Mouse (Mus musculus) midbrain, embryonic 12.5 days (tissue): Measurements from ENCODE around the gene Cwc25. TPM values are rescaled to one million over a fixed set of nuclear protein-coding genes. Genes with fewer than 3 reads are reported as not detected.

Source experiments
- ATAC-seq: fragments of 200-750 bp; cut with Nextera tagmentation; 2 replicates; pipeline ENCODE4 v1.8.0; 2017; ENCODE audit warnings: low read depth, moderate TSS enrichment, moderate library complexity; ENCODE audit not compliant: low FRiP score
- H3K27ac ChIP-seq: fragments of 300-500 bp; sonication (generic); replicated peaks from 2 replicates; pipeline ENCODE4 v1.5.1; 2016; ENCODE audit warnings: mild to moderate bottlenecking
- H3K27me3 ChIP-seq: fragments of 300-500 bp; sonication (generic); 2 replicates; pipeline ENCODE4 v1.6.1; 2016; ENCODE audit warnings: mild to moderate bottlenecking
- H3K36me3 ChIP-seq: fragments of 300-500 bp; sonication (generic); 2 replicates; pipeline ENCODE4 v1.6.1; 2016
- H3K4me1 ChIP-seq: fragments of 300-500 bp; sonication (generic); 2 replicates; pipeline ENCODE4 v1.6.1; 2016
- H3K4me2 ChIP-seq: fragments of 300-500 bp; sonication (generic); replicated peaks from 2 replicates; pipeline ENCODE4 v1.6.1; 2016; ENCODE audit warnings: mild to moderate bottlenecking, moderate library complexity
- H3K4me3 ChIP-seq: fragments of 300-500 bp; sonication (generic); 2 replicates; pipeline ENCODE4 v1.5.1; 2016; ENCODE audit warnings: mild to moderate bottlenecking
- H3K9ac ChIP-seq: fragments of 300-500 bp; sonication (generic); replicated peaks from 2 replicates; pipeline ENCODE4 v1.6.1; 2016; ENCODE audit warnings: mild to moderate bottlenecking, moderate library complexity
- H3K9me3 ChIP-seq: fragments of 300-500 bp; sonication (generic); 2 replicates; pipeline ENCODE4 v1.6.1; 2016; ENCODE audit warnings: mild to moderate bottlenecking
- WGBS: fragments of 180-500 bp; shearing (Covaris S2); methylation state at CpG from one replicate; pipeline ENCODE4 v1.1.7; 2016; 5-methylcytosine and 5-hydroxymethylcytosine counted together
- polyA plus RNA-seq: library from polyadenylated mRNA; unstranded; fragments of >200 nt; fragmentation: Nextera tagmentation; extraction: Ambion mirVana; gene quantifications from 2 replicates; pipeline ENCODE4 v1.2.1, GENCODE M21; 2016

The Cwc25 gene
- polyA plus RNA-seq, 1 experiment from 2014 or later, result 22.3 TPM

GRCm38 (mm10) chr11:97701581-97702392 lies 64.6 kb downstream of the Cwc25 start:
- peaks cover 40% of the 10 kb centered on the region for H3K4me1 ChIP-seq

GRCm38 (mm10) chr11:97700746-97701580 lies 65.4 kb downstream of the Cwc25 start:
- no peak for ATAC-seq
- H3K9ac ChIP-seq, result peak overlapping the region; percentile 90
- peaks cover 3% of the 10 kb centered on the region for H3K36me3 ChIP-seq
- 19% methylated on average over 30 of the region's 30 CpGs for WGBS
- H3K4me3 ChIP-seq, result peak overlapping the region; percentile 88
- H3K4me1 ChIP-seq, result peaks cover 49% of the 10 kb centered on the region
- H3K27me3 ChIP-seq, result peaks cover 9% of the 10 kb centered on the region; the same call in 1 of the 2 replicates
- H3K9me3 ChIP-seq, result no peaks in the 10 kb centered on the region
- peak overlapping the region; percentile 99 for H3K27ac ChIP-seq
- H3K4me2 ChIP-seq, result peak overlapping the region; percentile 86

More at GRCm38 (mm10) chr11:97701581-97702392, 64.6 kb downstream of the Cwc25 start:
- Histone ChIP-seq H3K27me3 (peaks cover 9% of the 10 kb centered on the region; the same call in 1 of the 2 replicates), H3K36me3 (peaks cover 11% of the 10 kb centered on the region), H3K4me3 (peak overlapping the region; percentile 88), H3K27ac (peak overlapping the region; percentile 99; the same call in 1 of the 2 replicates), H3K9ac (no peak overlapping the region), H3K4me2 (peak overlapping the region; percentile 86), H3K9me3 (no peaks in the 10 kb centered on the region)
- ATAC-seq, result no peak
- WGBS, result 47% methylated on average over 15 of the region's 15 CpGs

DNA sequence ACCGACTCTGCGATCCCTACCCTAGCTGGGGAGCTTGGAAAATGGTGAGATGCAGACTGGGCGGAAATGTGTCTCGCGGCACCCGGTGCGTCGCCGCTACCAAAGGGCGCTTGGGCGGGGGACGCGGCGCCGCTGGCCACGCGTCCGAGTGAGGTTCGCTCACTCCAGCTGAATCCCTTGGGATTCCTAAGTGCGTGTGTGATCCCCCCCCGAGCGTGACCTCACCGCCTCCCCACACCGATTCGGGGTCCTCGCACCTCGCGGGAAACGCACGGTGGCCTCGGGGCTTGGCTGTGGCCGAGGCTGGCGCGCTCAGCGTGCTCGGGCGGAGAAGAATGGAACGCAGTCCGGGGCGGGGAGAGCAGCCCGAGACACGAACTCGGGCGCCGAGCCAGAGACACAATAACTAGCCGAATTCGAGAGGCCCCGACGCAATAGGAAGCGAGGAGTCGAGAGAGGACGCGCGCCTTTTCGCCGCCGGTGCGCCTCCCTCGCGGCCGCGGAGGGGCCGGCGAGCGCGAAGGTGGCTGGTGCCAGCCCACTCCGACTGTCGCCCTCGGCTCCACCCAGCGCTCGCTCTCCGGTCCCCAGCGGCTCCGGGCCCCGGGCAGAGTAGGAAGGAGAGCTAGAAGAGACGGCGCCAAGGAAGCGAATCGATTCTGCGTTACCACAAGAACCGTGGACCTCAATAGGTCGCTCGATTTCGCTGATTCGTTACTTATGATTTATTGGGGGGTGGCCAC lies 66.2 kb downstream of the Cwc25 start, which contains the start of gene Pcgf2:
Gene Pcgf2 (minus strand): TSS at position 495 of the 743 bp plus-strand sequence.
- Histone ChIP-seq H3K36me3 (no peaks in the 10 kb centered on the region), H3K27me3 (peaks cover 9% of the 10 kb centered on the region; the same call in 1 of the 2 replicates), H3K4me3 (peak within 1 kb of the TSS; percentile 88), H3K4me1 (peaks cover 57% of the 10 kb centered on the region), H3K9me3 (no peaks in the 10 kb centered on the region), H3K4me2 (peak within 1 kb of the TSS; percentile 86), H3K27ac (peak within 1 kb of the TSS; percentile 99), H3K9ac (peak within 1 kb of the TSS; percentile 90)
- ATAC-seq, result peak; percentile 16
- under 1% methylated on average over 81 of the region's 85 CpGs for WGBS

GRCm38 (mm10) chr11:97699626-97700002 lies 66.7 kb downstream of the Cwc25 start:
- H3K9ac ChIP-seq, result peak overlapping the region; percentile 90
- H3K9me3 ChIP-seq, result no peaks in the 10 kb centered on the region
- peaks cover 60% of the 10 kb centered on the region for H3K4me1 ChIP-seq
- peaks cover 9% of the 10 kb centered on the region; the same call in 1 of the 2 replicates for H3K27me3 ChIP-seq
- WGBS, result 0% methylated on average over 5 of the region's 9 CpGs
- H3K4me2 ChIP-seq, result peak overlapping the region; percentile 86
- peak overlapping the region; percentile 88 for H3K4me3 ChIP-seq
- H3K36me3 ChIP-seq, result no peaks in the 10 kb centered on the region
- peak overlapping the region; percentile 99 for H3K27ac ChIP-seq
- ATAC-seq, result peak; percentile 55

- peak overlapping the region; percentile 99 for H3K27ac ChIP-seq
- peaks cover 60% of the 10 kb centered on the region for H3K4me1 ChIP-seq
- no peaks in the 10 kb centered on the region for H3K36me3 ChIP-seq
- under 1% methylated on average over 54 of the region's 63 CpGs for WGBS
- peak overlapping the region; percentile 86 for H3K4me2 ChIP-seq
- H3K9me3 ChIP-seq, result no peaks in the 10 kb centered on the region
- ATAC-seq, result peak; percentile 7
- peaks cover 9% of the 10 kb centered on the region; the same call in 1 of the 2 replicates for H3K27me3 ChIP-seq
- H3K4me3 ChIP-seq, result peak overlapping the region; percentile 88
- peak overlapping the region; percentile 90 for H3K9ac ChIP-seq
Measured at GRCm38 (mm10) chr11:97698741-97699611, 67.4 kb downstream of the Cwc25 start.

GRCm38 (mm10) chr11:97697891-97698529 lies 68.3 kb downstream of the Cwc25 start:
- peak overlapping the region; percentile 86 for H3K4me2 ChIP-seq
- H3K4me3 ChIP-seq, result peak overlapping the region; percentile 88
- H3K27me3 ChIP-seq, result peaks cover 9% of the 10 kb centered on the region; the same call in 1 of the 2 replicates
- WGBS, result under 1% methylated on average over 14 of the region's 14 CpGs
- H3K9ac ChIP-seq, result peak overlapping the region; percentile 90
- peak overlapping the region; percentile 99 for H3K27ac ChIP-seq
- ATAC-seq, result no peak
- H3K36me3 ChIP-seq, result peaks cover 4% of the 10 kb centered on the region
- H3K9me3 ChIP-seq, result no peaks in the 10 kb centered on the region
- peaks cover 62% of the 10 kb centered on the region for H3K4me1 ChIP-seq

DNA sequence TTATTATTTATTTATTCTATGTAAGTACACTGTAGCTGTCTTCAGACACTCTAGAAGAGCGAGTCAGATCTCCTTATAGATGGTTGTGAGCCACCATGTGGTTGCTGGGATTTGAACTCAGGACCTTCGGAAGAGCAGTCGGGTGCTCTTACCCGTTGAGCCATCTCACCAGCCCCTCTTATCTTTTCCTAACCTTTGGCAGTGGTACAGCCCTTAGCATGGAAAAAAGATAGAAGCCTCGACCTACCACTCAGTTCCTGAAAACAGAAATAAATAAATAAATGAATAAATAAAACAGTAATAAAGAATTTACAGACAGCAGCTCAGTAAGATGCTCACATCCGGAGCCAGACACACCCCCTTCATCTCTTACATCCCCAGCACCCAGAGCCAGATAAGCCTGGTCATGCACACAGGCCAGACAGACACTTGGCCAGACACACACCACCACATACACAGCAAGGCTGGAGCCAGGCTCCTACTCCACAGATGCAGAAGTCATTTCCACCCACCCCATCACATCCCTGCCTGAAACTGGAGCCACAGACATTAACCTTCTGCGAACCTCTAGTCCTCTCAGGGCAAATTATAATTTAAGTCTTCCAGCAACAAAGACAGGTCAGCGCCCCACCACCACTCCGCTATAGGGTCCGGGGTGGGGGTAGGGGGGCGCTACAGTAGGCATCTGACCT lies 69.0 kb downstream of the Cwc25 start:
- Histone ChIP-seq H3K4me2 (peak overlapping the region; percentile 86), H3K9ac (peak overlapping the region; percentile 90), H3K36me3 (peaks cover 10% of the 10 kb centered on the region), H3K4me1 (peaks cover 62% of the 10 kb centered on the region), H3K9me3 (no peaks in the 10 kb centered on the region), H3K4me3 (peak overlapping the region; percentile 88), H3K27ac (peak overlapping the region; percentile 99; the same call in 1 of the 2 replicates), H3K27me3 (peaks cover 9% of the 10 kb centered on the region; the same call in 1 of the 2 replicates)
- WGBS, result 62% methylated on average over 11 of the region's 11 CpGs
- ATAC-seq, result no peak

GRCm38 (mm10) chr11:97696669-97697068 lies 69.7 kb downstream of the Cwc25 start:
- Histone ChIP-seq H3K27ac (no peak overlapping the region), H3K9me3 (no peaks in the 10 kb centered on the region), H3K4me3 (no peak overlapping the region), H3K4me1 (peaks cover 58% of the 10 kb centered on the region), H3K36me3 (peaks cover 16% of the 10 kb centered on the region), H3K27me3 (peaks cover 6% of the 10 kb centered on the region; the same call in 1 of the 2 replicates), H3K9ac (peak overlapping the region; percentile 32; the same call in 1 of the 2 replicates), H3K4me2 (peak overlapping the region; percentile 86)
- no peak for ATAC-seq
- 71% methylated on average over 8 of the region's 8 CpGs for WGBS

DNA sequence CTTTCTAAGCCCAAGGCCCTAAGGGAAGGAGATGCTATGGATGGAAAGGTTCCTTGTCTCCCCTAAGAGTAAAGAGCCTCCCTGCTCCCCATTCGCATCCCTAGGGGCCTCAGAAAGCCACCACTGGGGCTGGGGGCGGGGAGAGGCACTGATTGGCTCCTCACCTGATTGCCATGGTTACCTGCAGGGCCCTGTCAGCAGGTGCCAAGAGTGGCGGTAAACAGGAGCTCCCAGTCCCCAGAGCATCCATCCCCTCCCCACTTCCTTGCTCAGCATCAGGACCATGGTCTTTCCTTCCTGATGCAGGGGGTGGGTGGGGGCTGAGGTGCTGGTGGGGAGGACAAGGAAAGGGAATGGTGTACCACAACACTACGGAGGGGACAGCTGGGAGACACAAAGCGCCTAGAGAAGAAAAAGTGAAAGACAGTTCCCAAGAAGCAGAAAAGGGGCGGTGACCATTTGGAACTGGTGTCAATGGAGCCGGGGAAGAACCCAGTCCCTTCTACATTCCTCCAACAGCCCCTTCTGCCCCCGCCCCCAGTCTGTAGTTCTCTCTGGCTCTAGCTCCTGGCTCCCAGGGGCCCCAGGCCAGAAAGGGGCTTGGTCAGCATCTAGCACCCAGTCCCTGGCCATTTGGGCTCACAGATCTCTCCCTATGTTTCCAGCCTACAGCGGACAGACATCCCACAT lies 70.5 kb downstream of the Cwc25 start:
- H3K4me1 ChIP-seq, result peaks cover 50% of the 10 kb centered on the region
- H3K9ac ChIP-seq, result peak overlapping the region; percentile 32; the same call in 1 of the 2 replicates
- peaks cover 25% of the 10 kb centered on the region for H3K36me3 ChIP-seq
- peak overlapping the region; percentile 86 for H3K4me2 ChIP-seq
- peak overlapping the region; percentile 71 for H3K27ac ChIP-seq
- WGBS, result 37% methylated on average over 9 of the region's 9 CpGs
- peak overlapping the region; percentile 22 for H3K4me3 ChIP-seq
- H3K9me3 ChIP-seq, result no peaks in the 10 kb centered on the region
- no peak for ATAC-seq
- H3K27me3 ChIP-seq, result no peaks in the 10 kb centered on the region
